Mouse (Mus musculus): ENCODE measurements around the gene Uqcrfs1.
A peak's percentile ranks its signal among the peaks of the same experiment; 100 is the strongest.

The Uqcrfs1 gene

DNA sequence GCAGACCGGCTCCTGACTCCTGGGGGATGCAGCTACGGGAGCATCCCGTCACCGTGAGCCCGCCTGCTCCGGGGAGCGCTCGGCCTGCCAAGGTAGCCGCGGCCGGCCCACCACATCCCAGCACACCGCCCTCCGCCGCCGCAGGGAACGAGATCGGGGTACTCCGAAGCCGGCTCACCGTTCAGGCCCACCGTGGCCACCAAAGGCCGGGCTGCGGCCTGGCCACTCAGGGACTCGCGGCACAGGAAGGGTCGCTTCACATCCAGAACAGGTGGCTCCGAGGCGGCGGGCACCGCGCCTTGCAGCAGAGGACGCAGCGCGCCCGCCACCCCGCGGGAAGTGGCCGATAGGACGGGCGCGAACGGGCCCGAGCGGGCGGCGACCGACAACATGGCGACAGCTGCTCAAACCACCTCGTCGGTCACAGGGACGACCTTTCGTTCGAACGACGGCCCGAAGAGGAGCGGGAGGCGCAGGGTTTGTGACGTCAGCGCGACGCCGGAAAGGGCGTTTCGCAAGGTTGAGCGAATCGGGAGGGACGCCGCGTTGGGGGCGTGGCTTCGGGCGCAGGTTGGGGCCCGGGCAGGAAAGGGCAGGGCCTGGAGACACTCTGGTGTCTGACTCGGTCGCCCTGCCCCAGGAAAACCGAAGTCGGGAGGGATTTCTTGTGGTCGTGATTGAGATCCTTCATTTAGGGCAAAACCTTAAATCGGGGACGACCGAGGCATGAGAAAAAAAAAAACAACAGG lies at the start of gene Uqcrfs1:
Gene Uqcrfs1 (minus strand): TSS at position 507 of the 749 bp plus-strand sequence.
- peak; percentile 100 for DNase-seq (ENCODE audit: low spot score)

DNA sequence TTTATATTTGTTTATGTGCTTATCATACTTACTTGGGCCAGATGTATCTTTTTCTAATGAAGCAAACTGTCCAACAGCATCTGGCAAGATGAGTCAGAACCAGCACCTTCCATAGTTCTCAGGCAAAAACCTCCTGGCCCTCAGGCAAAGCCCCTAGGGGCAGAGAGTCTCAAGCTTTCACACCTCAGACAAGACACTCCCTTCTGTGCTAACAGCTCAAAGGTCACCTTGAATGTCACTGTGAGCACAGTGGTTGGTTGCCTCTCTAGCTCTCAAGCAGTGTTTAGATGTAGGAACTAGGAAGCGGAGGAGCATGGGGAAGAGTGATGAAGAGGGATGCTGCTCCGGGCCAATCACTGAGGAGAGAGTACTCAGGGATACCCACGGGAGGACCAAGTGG lies 40.6 kb upstream of the Uqcrfs1 start:
- no peak for DNase-seq (ENCODE audit: low spot score)

DNA sequence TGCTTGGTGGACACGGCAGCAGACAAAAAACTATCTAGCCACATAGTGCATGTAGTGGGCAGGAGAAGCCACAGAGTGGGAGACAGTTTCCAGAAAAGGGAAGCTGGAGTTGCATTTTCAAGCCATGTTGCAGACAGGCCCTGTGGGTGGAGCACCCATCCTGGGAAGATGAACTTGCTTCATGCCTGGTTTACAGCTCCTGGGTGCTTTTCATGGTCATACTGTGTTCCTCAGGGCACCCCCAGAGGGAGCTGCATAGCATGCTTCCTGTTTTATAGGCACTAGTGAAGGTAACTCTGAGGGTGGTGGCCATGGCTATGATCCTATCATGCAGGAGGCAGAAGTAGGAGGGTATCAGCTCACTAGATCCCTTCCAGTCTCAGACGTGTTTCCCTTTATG lies 37.4 kb upstream of the Uqcrfs1 start:
- DNase-seq (ENCODE audit: low spot score): no peak

DNA sequence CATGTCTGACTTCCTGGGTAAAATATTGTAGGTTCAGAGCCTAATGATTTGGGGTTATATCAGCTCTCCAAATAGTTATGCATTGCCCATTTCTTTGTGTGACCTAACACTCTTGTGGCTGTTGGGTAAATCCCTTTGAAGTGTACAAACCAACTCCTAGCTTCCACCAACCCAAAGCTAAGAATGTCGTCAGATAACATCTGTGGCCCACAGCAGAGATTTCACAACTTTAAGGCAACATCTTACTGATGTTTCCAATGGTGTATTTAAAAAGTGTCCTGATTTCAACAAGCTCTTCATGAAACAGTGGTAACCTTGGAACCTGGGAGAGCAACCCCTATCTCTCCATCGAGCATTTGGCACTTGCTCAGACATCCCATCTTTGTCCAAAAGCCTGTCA lies 33.6 kb upstream of the Uqcrfs1 start:
- DNase-seq (ENCODE audit: low spot score): no peak

DNA sequence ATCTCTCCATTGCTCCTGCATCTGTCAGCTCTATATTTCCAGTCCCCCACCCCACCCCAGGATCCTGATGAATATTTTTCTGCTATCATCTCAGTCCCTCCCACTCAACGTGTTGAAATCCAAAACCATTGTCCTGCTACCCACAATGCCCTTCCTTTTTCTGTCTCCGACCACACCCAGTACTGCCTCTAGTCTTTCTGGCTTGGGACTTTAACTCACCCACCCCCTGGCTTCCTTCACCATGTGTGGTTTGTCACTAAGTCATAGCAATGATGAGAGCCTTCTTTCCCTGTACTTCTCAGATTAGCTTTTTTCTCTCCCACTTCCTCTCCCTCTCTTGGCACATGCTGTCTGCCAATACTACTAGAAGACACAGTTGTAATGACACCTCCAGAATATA lies 31.7 kb upstream of the Uqcrfs1 start:
- DNase-seq (ENCODE audit: low spot score): no peak

DNA sequence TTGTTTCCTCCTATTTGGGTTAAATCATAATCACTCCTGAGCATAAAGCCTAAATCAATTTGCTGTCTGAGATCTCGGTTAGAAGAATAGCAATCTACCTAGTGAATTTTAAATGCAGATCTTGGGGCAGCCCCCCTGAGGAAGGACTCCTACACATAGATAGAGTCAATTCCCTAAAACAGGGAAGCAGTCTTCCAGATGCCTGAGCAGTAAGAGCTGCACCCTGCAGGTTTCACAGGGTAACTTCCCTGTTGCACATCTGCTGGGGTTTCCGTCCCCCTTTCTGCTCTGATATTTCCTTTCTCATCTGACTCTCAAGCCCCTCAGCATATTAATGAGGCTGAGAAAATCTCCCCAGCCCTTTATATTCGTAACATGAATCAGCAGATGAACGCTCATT lies 27.8 kb upstream of the Uqcrfs1 start:
- no peak for DNase-seq (ENCODE audit: low spot score)

DNA sequence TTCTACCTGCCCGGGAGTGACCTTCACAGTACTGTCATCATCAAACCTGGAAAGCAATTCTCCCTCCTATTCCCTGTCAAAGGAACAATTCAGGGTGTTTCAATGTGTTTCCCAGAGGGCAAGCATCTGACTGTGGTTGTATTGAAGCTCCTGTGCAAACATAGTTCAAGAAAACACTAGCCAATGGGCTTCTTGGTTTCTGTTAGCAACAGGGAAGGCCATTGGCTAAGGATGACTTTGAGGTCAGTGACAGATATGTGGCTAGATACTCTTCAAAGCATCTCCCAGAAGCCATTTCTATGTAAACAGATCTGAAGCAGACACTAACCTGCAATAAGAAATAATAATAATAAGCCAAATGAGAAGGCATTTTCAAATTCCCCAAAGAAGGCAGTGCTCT lies 25.0 kb upstream of the Uqcrfs1 start:
- DNase-seq (ENCODE audit: low spot score): no peak

DNA sequence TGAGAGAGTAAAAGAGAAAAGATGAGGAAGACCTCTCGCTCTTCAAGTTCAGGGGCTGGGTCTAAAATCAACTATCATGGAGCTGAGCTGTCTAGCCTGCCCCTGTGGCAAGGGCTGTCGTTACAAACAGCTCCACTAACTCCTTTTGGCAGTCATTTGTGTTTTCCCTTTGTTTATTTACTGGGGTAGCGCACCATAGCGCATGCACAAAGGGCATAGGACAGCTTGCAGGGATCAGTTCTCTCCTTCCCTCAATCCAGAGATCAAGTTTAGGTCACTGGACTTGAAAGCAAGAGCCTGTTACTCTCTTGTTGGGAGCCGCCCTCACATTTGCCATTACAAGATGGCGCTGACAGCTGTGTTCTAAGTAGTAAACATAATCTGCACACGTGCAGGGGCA lies 22.4 kb upstream of the Uqcrfs1 start:
- DNase-seq (ENCODE audit: low spot score): no peak

DNA sequence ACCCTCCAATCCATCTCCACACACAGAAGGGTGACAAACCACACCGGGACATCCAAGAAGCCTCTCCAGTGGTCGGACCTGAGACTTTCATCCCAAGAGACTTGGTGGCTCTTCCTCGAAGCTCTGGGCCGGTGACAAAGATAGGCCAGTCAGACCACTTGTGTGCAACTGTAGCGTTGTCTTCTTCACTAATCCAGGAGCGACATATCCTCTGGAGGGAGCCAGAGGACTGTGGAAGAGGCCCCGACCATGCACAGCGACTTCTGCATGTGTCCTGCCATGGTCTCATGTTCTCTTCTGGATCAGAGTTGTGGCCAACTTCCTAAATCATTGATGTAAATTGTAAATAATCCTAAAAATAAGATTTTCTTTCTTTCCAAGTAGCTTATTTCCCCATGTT lies 21.6 kb upstream of the Uqcrfs1 start:
- peak; percentile 64 for DNase-seq (ENCODE audit: low spot score)

DNA sequence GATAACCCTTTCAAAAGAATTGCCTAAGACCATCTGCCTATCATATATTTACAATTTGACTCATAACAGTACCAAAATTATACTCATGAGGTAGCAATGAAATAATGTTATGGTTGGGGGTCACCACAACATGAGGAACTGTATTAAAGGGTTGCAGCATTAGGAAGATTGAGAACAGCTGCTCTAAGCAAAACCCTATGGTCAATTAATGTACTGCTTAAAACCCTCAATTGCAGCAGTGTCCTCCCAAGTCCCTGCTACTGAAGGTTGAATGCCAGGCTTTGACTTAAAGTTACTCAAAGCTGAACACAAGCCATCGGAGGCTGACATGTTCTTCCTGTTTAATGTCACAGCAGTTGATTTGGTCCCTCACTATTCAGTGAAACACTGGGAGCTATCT lies 15.4 kb upstream of the Uqcrfs1 start:
- no peak for DNase-seq (ENCODE audit: low spot score)

DNA sequence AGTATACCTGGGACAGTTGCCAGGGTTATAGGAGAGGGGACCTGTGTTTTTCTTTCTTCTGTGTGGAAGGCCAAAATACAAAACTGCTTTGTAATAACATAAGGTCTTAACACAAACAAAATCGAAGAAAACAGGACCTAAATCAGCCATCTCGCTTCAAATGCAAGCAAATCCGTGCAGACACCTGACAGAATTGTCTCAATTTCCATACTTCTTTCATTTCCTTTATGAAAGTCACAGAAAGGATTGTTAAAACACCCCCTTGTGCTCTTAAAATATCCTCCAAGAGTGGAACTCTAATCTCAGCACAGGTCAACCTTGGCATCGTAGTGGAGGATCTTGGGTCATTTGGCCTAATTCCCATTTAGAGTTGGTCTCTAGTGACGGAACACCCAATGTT lies 14.9 kb upstream of the Uqcrfs1 start:
- DNase-seq (ENCODE audit: low spot score): no peak

DNA sequence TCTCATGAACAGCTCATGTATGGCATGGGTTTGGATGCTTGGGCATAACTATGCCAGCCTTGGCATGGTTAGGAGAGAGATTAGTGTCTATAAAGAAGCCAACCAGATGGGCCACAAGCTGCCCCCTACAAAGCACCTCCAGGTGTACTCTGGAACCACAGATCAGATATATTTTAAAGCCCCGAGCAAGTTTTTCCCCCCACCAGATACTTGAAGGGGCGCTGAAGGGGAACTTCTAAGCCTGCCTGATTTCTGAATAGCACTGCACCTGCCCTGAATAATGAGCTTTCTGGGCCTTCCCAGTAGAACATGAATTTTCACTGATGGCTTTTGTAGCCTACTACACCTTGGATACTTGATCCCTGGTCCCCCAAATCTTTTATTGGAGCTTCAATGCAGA lies 12.6 kb upstream of the Uqcrfs1 start:
- DNase-seq (ENCODE audit: low spot score): no peak

DNA sequence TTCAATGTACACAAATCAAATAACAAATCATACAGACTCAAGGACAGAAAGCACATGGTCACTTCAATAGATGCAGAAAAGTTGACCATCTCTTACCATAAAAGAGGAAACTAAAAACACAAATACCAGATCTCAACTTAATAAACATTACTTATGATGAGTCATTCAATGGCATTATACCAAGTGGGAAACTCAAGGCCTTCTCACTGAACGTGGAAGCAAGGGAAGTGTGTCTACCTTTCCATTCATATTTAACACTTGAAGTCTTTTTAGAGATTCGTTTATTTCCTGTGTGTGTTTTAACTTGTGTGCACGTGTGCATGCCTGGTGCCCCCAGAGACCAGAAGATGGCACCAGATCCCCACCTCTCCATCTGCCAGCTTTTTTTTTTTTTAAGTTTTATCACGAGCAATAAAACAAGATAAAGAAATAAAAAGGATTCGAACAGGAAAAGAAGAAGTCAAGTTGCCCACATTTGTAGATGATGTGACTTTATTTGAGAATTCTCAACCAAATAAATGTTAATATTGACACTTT lies 8.0 kb upstream of the Uqcrfs1 start:
- no peak for DNase-seq (ENCODE audit: low spot score)

DNA sequence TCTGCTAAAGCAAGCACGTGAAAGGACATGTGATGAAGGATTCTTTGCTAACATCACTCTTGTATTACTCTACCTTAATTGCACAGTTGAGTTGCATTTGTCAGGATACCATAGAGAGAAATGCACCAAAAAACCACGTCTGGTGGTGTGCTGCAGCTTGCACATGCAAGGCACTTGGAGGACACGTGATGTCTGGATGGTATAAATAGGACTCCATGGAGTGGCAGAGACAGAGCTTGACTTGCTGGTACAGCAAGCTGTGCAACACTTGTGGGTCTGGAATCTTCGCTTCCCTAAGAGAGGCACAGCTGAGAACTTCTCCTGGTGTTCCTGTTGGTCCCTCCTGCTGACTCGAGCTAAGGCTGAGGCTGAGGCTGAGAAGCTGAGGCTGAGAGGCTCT lies 4.2 kb upstream of the Uqcrfs1 start:
- DNase-seq (ENCODE audit: low spot score): no peak

DNA sequence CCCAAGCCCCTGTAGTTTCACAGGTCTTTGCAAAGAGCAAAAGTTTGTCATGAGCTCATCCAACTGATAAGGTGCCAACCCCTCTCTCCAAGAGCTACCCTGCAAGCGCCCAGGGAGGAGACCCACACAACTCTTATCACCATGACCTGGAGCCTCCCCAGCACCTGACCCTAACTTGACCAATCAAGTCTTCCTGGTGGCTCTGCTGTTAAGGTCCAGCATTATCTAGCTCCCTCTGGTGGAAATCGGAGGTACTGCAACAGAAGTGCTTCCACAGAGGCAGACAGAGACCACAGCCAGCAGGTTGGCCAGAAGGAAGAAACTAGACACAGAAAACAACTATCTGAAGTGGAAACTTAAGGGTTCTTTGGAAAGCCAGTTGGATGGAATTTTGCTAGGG lies 3.7 kb upstream of the Uqcrfs1 start:
- peak; percentile 90 for DNase-seq (ENCODE audit: low spot score)

DNA sequence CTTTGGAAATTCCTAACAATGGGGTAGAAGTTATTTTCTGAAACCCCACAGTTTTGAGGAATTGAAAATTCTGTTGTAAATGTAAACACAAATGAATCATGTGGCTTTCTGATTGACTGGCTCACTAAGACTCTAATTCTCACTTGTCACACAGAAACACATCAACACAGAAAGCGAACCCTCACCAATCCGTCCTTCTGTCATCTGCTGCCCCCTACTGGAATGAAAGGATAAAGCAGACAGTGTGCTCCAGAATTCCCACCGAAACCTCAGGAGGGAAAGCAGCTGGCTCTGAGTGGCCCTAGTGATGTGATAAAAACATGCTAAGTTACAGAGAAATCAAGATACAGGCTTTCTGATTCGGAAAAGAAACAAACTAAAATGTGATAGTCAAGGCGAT lies 14.4 kb downstream of the Uqcrfs1 start:
- DNase-seq (ENCODE audit: low spot score): peak; percentile 82

DNA sequence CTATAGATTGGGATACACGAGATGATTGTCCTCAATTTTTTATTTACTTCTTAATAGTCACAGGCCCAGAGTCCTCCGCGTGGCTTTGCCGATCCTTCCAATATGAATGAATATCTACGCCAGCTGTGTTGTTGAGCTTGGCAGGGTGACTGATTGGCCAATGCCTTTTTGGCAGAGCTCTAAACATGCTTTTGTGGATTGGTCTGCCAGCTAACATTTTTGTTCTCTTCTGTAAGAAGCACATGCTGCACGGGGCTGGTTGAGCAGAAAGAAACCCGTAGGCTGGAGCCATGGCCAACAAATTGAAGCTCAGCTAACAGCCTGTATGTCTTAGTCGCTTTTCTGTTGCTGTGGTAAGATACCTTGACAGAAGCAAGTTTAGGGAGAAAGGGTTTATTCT lies 20.2 kb downstream of the Uqcrfs1 start:
- DNase-seq (ENCODE audit: low spot score): no peak

DNA sequence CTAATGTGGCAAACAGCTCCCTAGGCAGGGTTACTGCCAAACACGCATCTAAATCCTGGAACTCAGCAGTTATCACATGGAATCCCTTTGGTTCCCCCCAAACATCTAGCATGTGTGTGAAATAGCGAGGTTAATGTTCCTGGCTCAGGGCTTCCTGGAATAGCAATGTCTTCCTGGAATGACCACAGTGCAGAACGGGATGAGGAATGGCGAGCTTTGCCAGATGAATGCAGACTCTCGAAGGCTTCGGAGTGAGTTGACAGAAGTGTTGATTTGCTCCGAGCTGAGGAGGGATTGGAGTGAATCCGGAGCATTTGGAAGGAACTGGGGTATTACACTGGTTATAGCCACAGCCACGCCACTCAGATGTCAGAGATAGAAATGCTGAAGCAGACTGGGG lies 21.2 kb downstream of the Uqcrfs1 start:
- no peak for DNase-seq (ENCODE audit: low spot score)

DNA sequence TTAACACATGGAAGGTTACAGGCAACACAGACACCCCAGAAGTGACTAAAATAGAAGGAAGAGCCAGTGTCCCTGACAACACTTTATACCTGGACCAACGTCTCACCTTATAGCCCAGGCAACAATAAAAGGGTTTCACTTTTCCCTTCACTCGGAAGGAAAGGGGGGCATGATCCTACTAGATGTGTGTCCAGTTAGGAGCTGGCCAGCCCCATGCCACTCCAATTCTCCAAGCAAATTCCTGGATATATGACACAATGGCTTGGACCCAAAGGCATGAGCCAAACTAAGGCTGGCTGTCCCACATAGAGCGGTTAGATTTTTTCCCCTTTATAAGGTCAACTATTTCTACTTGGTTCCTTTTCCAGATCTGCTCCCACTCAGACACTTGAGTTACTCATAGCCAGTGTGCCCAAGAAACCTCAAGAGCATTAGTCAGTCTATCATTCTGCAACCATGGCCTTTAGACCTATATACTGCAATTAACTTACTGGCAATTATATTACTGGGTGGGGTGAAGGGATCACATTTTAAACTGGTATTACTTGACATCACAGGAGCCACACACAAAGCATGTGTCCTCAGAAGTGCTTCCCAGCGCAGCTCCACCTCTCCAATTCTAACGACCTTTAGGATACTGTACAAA lies 21.8 kb downstream of the Uqcrfs1 start:
- DNase-seq (ENCODE audit: low spot score): no peak

DNA sequence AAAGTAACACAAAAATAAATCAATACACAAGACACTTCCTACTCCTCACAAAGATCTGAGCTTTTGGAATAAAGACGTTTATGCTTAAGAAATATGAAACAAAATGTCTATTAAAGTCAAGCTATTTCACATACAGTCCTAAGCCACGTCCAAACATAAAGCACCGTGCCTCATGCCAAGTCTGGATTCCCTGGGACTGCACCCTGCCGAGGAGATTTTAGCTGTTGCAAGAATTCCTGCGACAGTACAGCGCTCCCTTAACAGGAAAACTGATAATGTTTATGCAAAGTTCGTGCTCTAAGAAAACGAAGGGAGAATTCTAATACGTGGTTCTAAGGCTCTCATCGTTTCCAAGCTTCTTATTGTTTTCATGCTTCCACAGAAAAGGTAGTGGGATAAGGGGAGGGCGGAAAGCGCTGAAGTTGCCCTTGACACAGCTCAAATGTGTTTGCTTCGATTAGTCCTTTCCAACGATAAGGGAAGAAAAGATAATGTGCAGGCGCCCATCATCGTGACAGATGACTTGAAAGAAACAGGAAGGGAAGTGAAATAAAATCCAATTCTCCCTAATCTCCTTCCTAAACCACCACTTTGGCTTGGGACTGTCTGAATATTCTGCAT lies 23.8 kb downstream of the Uqcrfs1 start:
- DNase-seq (ENCODE audit: low spot score): no peak

DNA sequence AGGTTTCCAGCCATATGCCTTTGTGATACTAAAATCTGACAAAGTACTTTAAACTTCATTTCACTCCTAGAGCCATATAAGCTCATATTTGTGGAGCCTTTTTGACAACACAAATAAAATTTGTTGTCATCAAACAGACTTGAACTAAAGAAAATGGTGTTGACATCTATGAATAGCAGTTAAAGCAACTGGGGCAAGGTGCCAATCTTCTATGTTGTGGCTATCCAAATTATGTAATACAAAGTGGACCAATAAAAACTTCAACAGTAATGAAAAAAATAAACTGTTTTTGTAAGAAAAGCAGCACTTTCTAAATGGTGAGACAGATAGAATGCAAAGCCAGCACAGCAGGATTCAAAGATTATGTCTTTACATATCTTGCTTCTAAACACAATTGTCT lies 27.0 kb downstream of the Uqcrfs1 start:
- no peak for DNase-seq (ENCODE audit: low spot score)

DNA sequence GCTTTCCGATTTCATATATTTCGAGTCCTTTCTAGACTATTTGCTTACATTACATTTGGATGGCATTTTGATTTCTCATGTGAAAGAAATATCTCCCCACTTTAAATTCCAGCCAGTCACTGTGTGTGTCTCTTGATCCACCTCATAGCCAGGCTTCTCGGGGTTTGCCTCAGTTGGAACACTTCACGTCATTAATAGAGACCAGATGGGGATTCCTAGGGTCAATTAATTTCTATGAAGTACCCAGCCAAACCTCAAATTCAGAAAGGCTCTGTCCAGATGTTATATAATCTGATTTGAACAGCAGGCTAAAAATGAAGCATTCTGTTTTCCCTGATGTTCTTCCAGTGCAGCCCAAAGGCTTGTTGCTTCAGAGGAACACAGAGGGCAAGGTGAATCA lies 37.5 kb downstream of the Uqcrfs1 start:
- DNase-seq (ENCODE audit: low spot score): no peak

DNA sequence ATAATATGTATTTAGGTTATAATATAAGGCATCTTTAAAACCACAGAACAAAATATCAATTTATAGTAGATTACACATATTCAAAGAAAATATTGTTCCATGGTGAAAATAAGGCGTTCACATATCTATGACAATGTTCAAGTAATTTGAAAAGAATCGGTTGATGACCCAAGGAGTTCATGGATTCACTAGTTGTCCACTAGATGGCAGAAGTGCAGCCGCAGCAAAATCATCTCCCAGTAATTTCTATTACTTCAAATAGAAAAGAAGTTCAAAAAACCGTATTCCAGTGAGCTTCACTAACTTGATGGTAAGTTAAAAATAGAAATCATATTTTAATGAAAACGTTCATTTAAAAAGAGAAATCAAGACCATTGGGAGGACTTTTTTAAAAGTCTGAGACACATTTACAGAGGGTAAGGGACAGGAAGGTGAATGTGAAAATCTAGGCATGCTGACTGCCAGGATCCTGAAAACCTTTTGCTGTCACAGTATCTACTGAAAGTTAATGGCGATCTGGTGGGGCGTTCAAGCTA lies 43.2 kb downstream of the Uqcrfs1 start:
- peak; percentile 58 for DNase-seq (ENCODE audit: low spot score)

Measured in embryo, embryonic 10 days (tissue).